Mouse (Mus musculus) kidney, postnatal 0 days (tissue): ENCODE measurements around the gene Cfap61. TPM values are rescaled to one million over a fixed set of nuclear protein-coding genes. Genes with fewer than 3 reads are reported as not detected.
A peak's percentile ranks its signal among the peaks of the same experiment; 100 is the strongest.

Source experiments
- ATAC-seq: fragments of 200-750 bp; cut with Nextera tagmentation; replicated peaks from 2 replicates; pipeline ENCODE4 v1.8.0; 2017; ENCODE audit warnings: low read depth, moderate number of reproducible peaks, moderate TSS enrichment, moderate library complexity; ENCODE audit not compliant: low FRiP score
- DNase-seq: peaks from one replicate; pipeline ENCODE4 v3.0.0-alpha.2; 2016; ENCODE audit warnings: low spot score
- H3K27ac ChIP-seq: fragments of 300-500 bp; sonication (generic); 2 replicates; pipeline ENCODE4 v1.5.1; 2014; ENCODE audit warnings: mild to moderate bottlenecking
- H3K27me3 ChIP-seq: fragments of 300-500 bp; sonication (generic); 2 replicates; pipeline ENCODE4 v1.6.1; 2014; ENCODE audit warnings: low read length, mixed read lengths; ENCODE audit not compliant: insufficient read depth
- H3K36me3 ChIP-seq: fragments of 300-500 bp; sonication (generic); 2 replicates; pipeline ENCODE4 v1.6.1; 2014; ENCODE audit warnings: low read length, mixed read lengths; ENCODE audit not compliant: insufficient read depth
- H3K4me1 ChIP-seq: fragments of 300-500 bp; sonication (generic); replicated peaks from 2 replicates; pipeline ENCODE4 v1.6.1; 2014; ENCODE audit warnings: antibody characterized with exemption, low read length, mixed read lengths; ENCODE audit not compliant: insufficient read depth
- H3K4me2 ChIP-seq: fragments of 300-500 bp; sonication (generic); 2 replicates; pipeline ENCODE4 v1.6.1; 2014; ENCODE audit warnings: mild to moderate bottlenecking, low read length, moderate library complexity, mixed read lengths
- H3K4me3 ChIP-seq: fragments of 300-500 bp; sonication (generic); replicated peaks from 2 replicates; pipeline ENCODE4 v1.5.1; 2014; ENCODE audit warnings: low read depth, low read length
- H3K9ac ChIP-seq: fragments of 300-500 bp; sonication (generic); 2 replicates; pipeline ENCODE4 v1.6.1; 2014; ENCODE audit warnings: low read depth, low read length
- H3K9me3 ChIP-seq: fragments of 300-500 bp; sonication (generic); replicated peaks from 2 replicates; pipeline ENCODE4 v1.6.1; 2016; ENCODE audit warnings: low read length, inconsistent platforms, mixed read lengths
- CTCF ChIP-seq: IDR thresholded peaks from 2 replicates; pipeline ENCODE4 v1.5.1; 2016; ENCODE audit warnings: antibody characterized with exemption, low read depth, mild to moderate bottlenecking, moderate library complexity
- WGBS: fragments of 180-500 bp; shearing (Covaris S2); extraction: QIAGEN DNeasy Blood & Tissue Kit; methylation state at CpG from one replicate; pipeline ENCODE4 v1.1.7; 2014; 5-methylcytosine and 5-hydroxymethylcytosine counted together
- polyA plus RNA-seq: library from polyadenylated mRNA; unstranded; fragments of >200 nt; fragmentation: Nextera tagmentation; extraction: Ambion mirVana; gene quantifications from 2 replicates; pipeline ENCODE4 v1.2.1, GENCODE M21; 2015

The Cfap61 gene
- polyA plus RNA-seq, 1 experiment from 2014 or later: 0.32 TPM

GRCm38 (mm10) chr2:146259787-146260560, 325.4 kb downstream of the Cfap61 start:
- DNase-seq (no peak), ATAC-seq (no peak)
- no peak for TF ChIP-seq CTCF
- no peak overlapping the region for H3K4me3 ChIP-seq
- H3K9ac ChIP-seq: no peak overlapping the region
- 52% methylated on average over 18 of the region's 18 CpGs for WGBS
- H3K36me3 ChIP-seq: no peaks in the 10 kb centered on the region
- H3K9me3 ChIP-seq: no peaks in the 10 kb centered on the region
- no peaks in the 10 kb centered on the region for H3K4me1 ChIP-seq
- H3K27me3 ChIP-seq: no peaks in the 10 kb centered on the region
- H3K4me2 ChIP-seq: no peak overlapping the region
- H3K27ac ChIP-seq: no peak overlapping the region

GRCm38 (mm10) chr2:146261146-146261545, 326.6 kb downstream of the Cfap61 start:
- H3K9me3 ChIP-seq: no peaks in the 10 kb centered on the region
- no peak overlapping the region for H3K4me2 ChIP-seq
- WGBS: 77% methylated on average over 4 of the region's 4 CpGs
- no peak for TF ChIP-seq CTCF
- DNase-seq (peak; percentile 38), ATAC-seq (no peak)
- no peaks in the 10 kb centered on the region for H3K36me3 ChIP-seq
- H3K4me1 ChIP-seq: no peaks in the 10 kb centered on the region
- H3K9ac ChIP-seq: no peak overlapping the region
- H3K27me3 ChIP-seq: no peaks in the 10 kb centered on the region
- no peak overlapping the region for H3K27ac ChIP-seq
- no peak overlapping the region for H3K4me3 ChIP-seq

- WGBS: 25% methylated on average over 10 of the region's 10 CpGs
Observed at GRCm38 (mm10) chr2:146262215-146262614, 327.6 kb downstream of the Cfap61 start.

DNA sequence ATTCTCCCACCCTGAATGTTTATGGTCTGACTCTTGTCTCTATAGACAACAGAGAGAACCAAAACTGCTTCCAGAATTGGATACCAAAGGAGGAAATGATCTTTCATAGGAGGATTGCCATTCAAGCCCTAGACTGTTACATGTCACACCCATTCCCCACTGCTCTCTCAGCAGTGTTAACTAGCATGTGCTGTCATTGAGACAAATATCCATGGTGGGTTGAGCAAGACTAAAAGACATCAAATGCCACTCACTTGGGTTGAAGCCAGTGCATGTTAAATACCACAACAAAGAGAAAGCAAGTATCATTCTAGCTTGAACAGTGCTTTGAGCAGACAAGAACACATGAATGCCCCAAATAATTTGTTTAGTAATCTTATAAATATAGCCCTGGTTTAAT, 328.4 kb downstream of the Cfap61 start:
- Histone ChIP-seq H3K27me3 (no peaks in the 10 kb centered on the region), H3K9ac (no peak overlapping the region), H3K9me3 (no peaks in the 10 kb centered on the region), H3K4me2 (no peak overlapping the region), H3K27ac (no peak overlapping the region), H3K4me3 (no peak overlapping the region), H3K36me3 (no peaks in the 10 kb centered on the region), H3K4me1 (no peaks in the 10 kb centered on the region)
- DNase-seq: no peak
- TF ChIP-seq CTCF: no peak
- ATAC-seq: no peak

More at GRCm38 (mm10) chr2:146262215-146262614, 327.6 kb downstream of the Cfap61 start:
- Histone ChIP-seq H3K9me3 (no peaks in the 10 kb centered on the region), H3K27me3 (no peaks in the 10 kb centered on the region), H3K27ac (no peak overlapping the region), H3K9ac (no peak overlapping the region), H3K4me1 (no peaks in the 10 kb centered on the region), H3K4me3 (no peak overlapping the region), H3K36me3 (no peaks in the 10 kb centered on the region), H3K4me2 (no peak overlapping the region)
- no peak for TF ChIP-seq CTCF
- no peak for DNase-seq
- no peak; the same call in 1 of the 2 replicates for ATAC-seq

Other genes starting within 250 kb of the Cfap61 start
- gene Naa20, start 32.7 kb upstream of the Cfap61 start, polyA plus RNA-seq: 203 and 212 TPM in 2 replicates
- gene Crnkl1, start 230 bp downstream of the Cfap61 start, polyA plus RNA-seq: 23.6 and 24.4 TPM in 2 replicates